Mouse (Mus musculus): ENCODE data around the gene Fasn. TPM values are rescaled to one million over a fixed set of nuclear protein-coding genes. Genes with fewer than 3 reads are reported as not detected.
"Not testable (repeated sequence)": the region's sequence is repeated elsewhere in the genome, so short reads cannot be mapped to it uniquely, and the experiment has no call there.

Gene Fasn
- total RNA-seq, 2 experiments from 2014 or later: 159 to 179 TPM

DNA sequence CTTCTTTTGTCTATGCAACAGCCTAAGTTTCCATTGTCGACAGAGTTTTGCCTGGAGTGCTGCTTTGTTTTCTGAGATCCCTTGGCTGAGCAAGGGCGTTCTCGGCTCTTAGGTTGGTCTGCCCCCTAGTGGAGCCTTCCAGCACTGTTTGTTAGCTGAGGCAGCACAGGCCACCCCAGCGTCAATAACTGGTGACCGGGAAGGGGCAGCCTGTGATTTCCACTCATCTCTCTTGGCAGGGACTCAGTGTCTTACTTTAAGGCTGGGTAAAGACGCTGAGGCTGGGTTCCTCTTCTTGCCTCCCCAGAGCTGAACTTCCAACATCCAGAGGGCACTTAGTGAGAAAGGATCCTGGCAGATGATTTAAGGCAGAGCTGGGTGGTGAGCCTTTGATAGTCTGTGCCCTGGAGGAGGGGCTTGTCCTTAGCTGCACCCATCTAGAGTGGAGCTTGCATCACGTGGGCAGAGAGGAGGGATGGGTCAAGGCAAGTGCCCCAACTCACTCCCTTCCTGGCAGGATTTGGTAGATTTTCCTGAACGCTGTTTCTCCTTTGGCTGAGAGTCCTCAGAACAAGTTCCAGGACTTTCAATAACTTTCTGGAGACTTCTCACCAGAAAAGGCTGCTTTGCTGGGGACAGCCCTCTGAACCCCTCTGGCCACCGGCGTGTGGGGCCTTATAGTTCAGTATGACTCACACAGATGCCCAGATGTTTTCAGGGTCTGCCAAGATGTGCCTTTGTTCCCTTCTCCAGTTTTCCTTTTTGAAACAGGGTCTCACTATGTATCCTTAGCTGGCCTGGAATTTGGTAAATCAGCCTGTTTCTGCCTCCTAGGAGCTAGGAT is 24.1 kb downstream of the Fasn start:
- DNase-seq (ENCODE audit: low spot score in 2 of 2): peak; percentile 84 to 90

DNA sequence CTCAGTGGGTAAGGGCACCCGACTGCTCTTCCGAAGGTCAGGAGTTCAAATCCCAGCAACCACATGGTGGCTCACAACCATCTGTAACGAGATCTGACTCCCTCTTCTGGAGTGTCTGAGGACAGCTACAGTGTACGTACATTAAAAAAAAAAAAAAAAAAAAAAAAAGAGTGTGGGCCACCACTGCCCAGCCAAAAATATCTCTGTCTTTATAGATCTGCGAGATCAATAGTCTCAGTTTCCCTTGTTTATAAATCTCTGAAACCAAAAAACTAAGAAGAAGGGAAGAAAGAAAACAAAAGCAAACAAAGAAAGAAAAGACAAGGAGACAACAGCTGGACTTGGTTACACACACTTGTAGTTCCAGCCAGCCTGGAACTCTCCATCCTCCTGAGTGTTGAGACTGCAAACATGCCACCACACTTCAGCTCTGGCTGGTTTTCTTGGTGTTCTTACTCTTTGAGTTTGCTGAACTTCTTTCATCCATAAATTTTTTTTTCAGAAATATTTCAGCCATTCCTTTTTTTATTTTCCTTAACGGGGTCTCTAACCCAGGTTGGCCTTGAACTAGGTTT is 24.9 kb downstream of the Fasn start:
- DNase-seq (ENCODE audit: low spot score in 2 of 2): no peak

DNA sequence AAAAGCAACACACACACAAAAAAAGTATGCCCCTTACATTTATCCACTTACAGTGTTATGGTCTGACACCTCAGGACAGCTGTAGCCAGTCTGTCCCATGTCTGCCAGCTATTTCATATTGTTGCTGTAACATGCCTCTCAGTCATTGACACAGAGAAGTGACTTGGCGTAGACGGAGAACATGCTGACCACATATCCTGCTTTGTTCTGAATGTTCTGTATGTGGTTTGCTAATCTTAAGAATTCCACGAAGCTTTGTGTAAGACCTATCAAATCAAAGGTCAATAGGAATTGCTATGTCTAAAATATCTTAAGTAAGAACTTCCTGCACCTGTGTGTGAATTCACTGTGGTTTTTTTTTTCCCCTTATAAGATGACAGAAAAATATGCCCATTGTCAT is 26.1 kb downstream of the Fasn start:
- no peak for DNase-seq (ENCODE audit: low spot score in 2 of 2)

DNA sequence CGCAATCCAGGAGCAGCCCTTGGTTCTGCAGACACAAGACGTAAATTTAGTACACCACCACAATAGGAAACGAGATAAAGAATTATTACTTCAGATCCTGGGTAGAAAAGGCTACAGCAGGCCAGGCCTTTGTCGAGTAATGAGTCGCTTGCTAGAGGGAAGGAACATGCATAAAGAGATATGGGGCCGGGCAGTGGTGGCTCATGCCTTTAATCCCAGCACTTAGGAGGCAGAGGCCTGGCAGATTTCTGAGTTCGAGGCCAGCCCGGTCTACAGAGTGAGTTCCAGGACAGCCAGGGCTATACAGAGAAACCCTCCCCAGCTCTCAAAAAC is 27.8 kb downstream of the Fasn start:
- no peak for DNase-seq (ENCODE audit: low spot score in 2 of 2)

DNA sequence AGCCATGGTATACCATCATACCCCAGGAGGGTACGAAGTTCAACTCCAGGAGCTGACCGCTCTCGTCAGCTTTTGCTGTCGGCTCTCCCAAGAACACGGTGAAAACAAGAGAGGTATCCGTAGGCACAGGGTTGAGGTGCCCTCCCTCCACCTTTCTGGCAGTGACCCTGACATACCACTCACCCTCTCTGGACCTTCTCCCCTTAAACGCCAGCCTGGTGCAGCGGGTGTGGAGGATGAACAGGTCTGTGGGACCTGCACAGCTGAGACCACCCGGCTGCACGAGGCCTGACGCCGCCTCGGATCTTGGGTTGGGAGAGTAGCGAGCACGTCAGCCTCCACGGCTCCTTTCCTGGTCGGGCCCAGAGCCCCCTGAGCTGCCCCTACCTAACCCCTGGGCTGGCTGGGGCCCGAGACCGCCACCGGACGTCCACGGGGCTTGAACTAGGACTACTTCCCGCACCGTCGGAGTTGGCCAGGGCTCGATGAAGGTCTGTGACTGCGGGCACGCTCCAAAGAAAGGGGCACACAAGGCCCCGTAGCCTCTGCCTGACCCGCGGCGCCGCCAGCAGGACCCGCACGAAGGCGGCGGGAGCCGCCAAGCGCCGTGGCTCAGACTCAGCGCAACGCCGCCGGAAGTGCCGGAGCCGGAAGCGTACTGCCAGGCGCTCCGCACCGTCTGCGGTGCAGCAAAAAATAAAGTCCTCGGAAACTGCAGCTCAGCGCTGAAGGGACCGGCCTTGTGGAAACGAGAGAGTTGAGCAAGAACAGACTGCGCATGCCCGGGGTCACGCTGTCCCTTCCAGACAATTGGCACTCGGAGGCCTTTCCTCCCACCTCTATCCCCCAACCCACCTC is 28.4 kb downstream of the Fasn start, which contains the start of gene Dus1l:
TSS of gene Dus1l (minus strand) at position 648 of the 858 bp plus-strand sequence.
- peak; percentile 98 for DNase-seq (ENCODE audit: low spot score in 2 of 2)

DNA sequence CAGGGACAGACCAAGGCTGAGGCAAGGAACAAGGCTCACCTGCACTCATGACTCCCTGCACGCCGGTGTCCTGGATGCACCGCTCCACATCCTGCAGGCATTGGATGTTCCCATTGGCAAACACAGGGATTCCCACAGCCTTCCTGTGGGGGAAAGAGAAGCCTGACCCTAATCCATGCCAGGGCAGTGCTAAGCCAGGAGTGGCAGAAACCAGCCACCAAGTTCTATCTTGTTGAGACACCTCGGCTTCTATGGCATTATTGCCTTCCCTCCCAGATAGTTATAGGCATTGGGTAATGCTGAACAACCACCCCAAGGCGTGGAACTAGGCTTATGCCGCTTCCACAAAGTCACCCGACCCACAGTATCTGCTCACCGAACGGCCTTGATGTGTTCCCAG is 31.7 kb downstream of the Fasn start:
- DNase-seq (ENCODE audit: low spot score in 2 of 2): no peak

DNA sequence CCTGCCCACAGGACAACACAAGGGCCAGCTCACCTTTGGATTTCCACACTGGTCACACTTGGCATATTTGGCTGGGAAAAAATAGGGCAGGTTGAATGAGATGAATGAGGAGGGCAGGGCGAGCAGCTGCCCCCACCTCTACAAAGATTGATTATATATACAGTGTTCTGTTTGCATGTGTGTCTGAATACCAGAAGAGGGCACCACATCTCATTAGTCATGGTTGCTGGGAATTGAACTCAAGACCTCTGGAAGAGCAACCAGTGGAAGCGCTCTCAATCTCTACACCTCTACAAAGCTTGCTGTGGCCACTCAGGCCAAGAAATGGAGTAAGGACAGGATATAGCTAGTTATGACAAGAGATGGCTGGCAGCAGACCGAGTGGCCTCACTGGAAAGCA is 34.5 kb downstream of the Fasn start:
- DNase-seq (ENCODE audit: low spot score in 2 of 2): no peak

DNA sequence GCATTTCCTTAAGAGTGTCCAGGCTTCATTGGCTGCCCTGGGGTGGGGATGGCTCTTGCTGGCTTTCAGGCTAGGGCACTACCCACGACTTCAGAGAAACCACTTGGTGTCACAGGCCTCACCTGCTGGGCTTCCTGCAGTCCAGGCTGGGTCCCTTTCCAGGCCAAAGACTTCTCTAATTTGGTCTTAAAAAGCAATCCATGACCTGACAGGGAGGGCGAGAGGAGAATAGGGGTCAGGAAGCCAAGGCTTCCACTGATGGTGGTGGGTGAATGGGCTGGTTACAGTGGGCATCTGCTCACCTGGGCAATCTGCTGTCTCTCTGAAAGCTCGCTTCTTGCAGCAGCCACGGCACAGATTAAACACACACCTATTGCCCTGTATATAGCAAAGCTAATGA is 35.0 kb downstream of the Fasn start:
- no peak for DNase-seq (ENCODE audit: low spot score in 2 of 2)

DNA sequence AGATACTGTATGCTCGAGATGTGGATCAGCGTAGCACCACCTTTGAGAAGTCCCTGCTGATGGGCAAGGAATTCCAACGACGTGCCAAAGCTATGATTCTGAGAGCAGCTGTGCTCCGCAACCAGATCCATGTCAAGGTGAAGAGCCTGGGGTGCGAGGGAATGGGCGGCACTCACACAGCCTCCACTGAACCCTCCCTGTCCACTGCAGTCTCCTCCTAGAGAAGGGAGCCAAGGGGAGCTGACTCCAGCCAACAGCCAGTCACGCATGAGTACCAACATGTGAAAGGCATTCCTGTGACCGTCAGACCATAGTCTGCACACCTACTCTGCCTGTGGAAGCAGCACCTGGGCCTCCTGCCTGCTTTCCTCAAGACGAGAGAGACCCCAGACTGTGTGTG is 35.9 kb downstream of the Fasn start:
- DNase-seq (ENCODE audit: low spot score in 2 of 2): not testable (repeated sequence)

DNA sequence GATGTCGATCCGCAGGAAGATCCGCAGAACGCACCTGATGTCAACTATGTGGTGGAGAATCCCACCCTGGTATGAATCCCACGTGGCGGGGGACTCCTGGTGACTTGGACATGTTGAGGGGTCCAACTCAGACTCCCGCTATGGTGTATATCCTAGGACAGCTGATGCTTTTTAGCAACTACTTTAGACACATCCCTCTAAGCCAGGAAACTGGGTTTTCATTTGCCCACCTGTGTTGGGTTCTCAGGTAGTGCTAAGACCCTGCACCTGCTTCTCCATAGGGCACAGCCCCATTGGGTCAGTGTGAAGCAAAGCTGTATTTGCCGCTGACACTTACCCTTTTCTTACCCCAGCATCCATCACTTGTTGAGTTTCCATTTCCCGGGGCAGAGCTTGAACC is 39.2 kb downstream of the Fasn start:
- peak in 1 of 2 experiments; percentile 1 for DNase-seq (ENCODE audit: low spot score in 2 of 2)

DNA sequence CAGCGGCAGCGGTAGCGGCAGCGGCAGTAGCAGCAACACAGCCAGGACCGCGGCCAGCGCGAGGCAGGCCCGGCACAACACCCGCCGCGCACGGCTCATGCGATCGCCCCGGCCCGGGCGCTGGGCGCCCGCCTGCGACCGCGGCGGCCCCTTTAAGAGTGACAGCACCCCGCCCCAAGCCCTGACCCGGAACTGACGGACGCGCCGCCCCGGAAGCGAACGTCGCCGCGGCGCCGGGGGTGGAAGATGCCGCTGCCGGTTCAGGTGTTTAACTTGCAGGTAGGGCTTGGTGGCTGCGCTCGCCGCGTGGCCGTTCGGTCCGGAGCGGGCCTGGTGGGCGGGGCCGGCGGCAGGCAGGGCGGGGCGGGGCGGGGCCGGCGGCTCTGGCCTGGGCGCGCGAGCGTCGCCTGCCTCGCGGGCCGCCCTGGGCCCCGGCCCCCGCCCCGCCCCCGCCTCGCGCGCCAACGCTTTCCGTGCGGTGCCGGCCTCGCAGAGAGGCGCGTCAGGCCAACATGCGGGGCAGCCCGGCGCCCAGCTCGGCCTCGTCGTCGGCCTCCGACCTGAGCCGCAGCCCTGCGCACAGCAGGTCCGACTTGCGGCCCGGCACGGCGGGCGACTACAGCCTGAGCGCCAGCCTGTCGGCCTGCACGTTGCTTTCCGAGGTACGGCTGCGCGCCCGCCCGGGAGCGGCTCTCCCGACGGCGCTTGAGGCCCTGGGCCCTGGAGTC is 40.1 kb downstream of the Fasn start, which contains the start of the genes Rfng and Gps1:
TSS of gene Rfng (minus strand) at position 144 of the 728 bp plus-strand sequence.
TSS of gene Gps1 (plus strand) at position 209 of the 728 bp plus-strand sequence.
- DNase-seq (ENCODE audit: low spot score in 2 of 2): peak; percentile 82 to 87

DNA sequence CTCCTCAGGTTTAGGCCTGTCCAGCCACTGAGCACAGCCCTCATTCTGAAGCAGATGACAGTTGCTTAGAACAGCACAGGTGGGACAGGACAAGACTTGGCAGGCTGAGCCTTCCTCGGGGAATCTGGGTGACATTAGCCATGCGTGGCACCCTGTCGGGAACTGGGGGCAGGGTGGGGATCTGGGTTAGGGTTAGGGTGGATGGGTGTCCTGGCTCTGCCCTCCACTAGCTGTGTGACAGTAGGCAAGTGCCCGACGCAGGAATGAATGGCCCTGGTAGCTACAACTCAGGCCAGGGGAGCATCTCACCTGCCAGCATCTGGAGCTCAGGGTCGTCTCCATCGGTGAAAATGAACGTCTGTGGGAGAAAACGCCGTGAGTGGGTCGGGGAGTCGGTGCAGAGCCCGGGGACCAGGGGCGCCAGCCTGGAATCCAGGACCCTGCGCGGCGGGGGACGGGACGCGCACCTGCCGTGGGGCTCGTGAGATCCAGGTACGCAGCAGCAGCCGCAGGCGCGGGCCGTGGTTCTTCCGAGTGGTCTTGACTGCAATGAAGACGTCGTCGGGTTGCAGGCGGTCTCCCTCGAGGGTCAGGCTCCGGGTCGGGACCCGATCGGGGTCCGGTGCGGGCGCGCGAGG is 40.8 kb downstream of the Fasn start:
- DNase-seq (ENCODE audit: low spot score in 2 of 2): peak in 1 of 2 experiments; percentile 18

DNA sequence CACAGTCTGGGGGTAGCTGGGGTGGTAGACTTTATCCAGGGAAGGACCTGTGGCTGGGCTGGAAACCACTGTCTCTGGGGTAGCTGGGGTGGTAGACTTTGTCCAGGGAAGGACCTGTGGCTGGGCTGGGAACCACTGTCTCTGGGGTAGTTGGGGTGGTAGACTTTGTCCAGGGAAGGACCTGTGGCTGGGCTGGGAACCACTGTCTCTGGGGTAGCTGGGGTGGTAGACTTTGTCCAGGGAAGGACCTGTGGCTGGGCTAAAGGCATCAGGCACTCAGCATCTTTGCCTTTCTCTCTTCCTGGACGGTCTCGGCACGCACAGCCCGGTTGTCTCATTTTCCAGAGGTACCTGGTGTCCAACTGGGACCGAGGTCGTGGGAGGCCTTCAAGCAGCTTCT is 43.0 kb downstream of the Fasn start:
- not testable (repeated sequence) for DNase-seq (ENCODE audit: low spot score in 2 of 2)

DNA sequence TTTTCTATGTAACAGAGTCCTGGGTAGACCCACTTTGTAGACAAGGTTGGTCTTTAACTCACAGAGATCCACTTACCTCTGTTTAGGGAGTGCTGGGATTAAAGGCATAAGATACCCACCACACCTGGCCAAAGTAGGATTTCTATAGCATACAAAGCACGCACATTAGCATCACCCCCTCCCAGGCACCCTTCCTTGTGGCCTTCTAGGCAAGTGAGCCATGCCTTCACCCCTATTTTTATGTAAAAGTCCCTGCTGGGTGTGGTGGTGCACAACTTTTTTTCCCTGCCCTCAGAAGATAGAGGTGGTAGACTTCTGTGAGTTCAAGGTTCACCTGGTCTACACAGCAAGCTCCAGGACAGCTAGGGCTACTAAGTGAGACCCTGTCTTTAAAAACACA is 44.5 kb downstream of the Fasn start:
- DNase-seq (ENCODE audit: low spot score in 2 of 2): no peak

DNA sequence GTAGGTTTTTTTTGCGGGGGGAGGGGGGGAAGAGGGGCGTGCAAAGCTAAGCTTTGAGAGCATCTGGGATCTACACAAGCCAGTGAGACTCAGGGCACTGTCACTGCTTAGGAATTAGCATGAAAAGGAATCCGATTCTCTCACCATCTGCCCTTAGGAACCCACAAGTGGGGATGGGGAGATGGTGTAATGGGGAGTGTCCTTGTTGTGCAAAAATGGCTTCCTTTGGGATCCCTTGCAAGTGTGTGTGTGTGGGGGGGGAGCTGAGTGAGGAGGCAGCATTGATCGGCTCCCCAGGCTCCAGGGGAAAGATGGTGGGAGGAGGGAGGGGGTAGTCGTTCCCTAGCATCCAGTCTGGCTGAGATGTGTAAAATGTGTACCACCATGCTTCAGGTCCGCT is 47.2 kb downstream of the Fasn start:
- no peak for DNase-seq (ENCODE audit: low spot score in 2 of 2)

DNA sequence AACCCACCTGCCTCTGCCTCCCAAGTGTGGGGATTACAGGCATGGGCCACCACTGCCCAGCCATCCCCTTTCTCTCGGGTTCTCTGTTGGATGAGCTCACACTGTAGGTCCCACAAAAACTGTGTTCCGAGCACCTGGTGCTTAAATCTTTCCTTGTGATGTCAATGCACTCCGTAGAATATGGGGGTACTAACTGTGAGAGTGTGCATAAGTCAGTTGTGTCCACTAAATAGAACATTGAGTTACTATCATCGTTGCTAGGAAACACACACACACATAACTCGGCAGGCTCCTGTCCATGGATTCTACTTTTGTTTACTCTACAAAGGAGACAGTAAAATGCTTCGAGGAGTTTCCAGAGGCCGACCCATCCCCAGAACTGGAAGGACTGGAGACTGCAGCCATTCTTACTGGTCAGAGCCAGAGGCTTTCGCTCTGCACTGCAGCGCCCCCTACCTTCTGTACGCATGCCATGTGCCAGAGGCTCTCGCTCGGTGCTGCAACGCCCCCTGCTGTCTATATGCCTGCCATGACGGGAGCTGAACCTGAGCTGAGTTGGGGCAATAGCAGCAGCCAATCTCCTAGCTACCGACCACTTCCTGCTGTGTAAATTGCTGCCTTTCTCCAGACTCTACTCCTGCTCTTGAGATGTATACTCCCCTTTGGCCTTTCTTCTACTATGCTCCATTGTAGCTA is 48.4 kb downstream of the Fasn start:
- peak; percentile 92 to 99 for DNase-seq (ENCODE audit: low spot score in 2 of 2)

DNA sequence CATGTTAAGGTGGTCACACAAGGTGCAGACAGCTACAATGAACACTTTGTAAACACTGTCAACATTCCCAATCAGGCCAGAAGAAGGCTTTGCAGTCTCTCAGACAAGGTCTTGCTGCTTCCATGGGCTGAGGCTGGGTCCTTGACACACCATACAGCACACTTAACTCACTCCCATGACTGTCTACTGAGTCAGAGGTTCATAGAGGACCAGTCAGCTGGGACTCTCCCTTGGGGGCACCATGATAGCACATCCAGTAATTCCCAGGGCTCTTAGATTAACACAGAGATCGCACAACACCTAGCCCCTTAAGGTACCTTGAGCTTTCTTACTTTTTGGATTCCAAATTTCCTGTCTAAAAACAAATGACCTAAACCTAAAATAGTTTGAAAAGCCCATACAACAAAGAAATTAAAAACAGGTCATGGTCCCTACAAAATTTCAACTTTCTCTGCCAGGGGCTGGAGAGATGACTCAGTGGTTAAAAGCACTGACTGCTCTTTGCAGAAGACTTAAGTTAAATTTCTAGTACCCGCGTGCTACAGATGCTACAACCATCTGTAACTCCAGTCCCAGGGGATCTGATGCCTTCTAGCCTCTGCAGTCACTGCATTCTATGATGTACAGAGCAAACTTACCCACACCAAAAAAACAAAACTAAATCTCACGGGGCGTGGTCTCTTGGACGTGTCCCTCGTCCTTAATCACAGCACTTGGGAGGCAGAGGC is 50.7 kb downstream of the Fasn start:
- no peak for DNase-seq (ENCODE audit: low spot score in 2 of 2)

DNA sequence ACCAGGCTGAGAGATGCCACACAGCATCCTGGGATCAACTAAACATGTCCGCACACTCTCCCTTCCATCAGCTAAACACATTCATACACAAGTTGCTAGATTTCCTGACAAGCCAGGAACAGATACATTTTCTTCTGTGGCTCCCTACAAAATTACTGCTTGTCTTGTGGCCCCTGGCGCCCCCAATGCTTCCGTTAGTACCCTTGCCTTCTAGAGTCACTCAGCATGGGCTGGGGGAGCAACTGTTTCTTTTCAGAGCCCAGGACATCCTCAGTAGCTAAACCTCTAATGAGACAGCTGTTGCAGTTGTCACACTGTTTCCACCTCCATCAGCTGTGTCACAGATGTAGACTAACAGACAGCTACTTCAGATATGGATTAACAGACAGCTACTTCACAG is 51.6 kb downstream of the Fasn start:
- no peak for DNase-seq (ENCODE audit: low spot score in 2 of 2)

DNA sequence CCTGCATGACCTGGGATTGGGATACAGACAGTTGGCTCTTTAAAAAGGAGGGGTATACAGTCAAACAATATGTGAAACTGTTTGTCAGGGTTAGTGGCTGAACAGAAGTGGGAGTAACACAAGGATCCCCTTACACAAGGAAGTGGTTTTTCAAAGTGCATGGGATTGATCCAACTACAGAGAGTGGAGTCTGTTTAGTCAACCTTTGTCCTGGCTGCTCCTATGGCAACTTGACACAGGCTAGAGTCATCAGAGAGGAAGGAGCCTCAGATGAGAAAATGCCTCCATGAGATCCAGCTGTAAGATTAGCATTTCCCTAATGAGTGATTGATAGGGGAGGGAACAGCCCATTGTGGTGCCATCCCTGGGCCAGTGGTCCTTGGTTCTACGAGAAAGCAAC is 56.1 kb downstream of the Fasn start:
- no peak for DNase-seq (ENCODE audit: low spot score in 2 of 2)
